Mouse (Mus musculus) stomach, embryonic 14.5 days (tissue): ENCODE measurements around the gene Zdhhc12. TPM values are rescaled to one million over a fixed set of nuclear protein-coding genes. Genes with fewer than 3 reads are reported as not detected.

Experiments used
- ATAC-seq: fragments of 200-750 bp; cut with Nextera tagmentation; 2 replicates; pipeline ENCODE4 v1.8.0; 2017; ENCODE audit warnings: low read depth, moderate TSS enrichment; ENCODE audit not compliant: insufficient number of reproducible peaks, insufficient read depth, low FRiP score
- H3K27ac ChIP-seq: fragments of 300-500 bp; sonication (generic); 2 replicates; pipeline ENCODE4 v1.5.1; 2014; ENCODE audit warnings: mild to moderate bottlenecking, low read length, moderate library complexity, mixed read lengths
- H3K27me3 ChIP-seq: fragments of 300-500 bp; sonication (generic); 2 replicates; pipeline ENCODE4 v1.6.1; 2014; ENCODE audit warnings: low read length, control low read depth, mixed read lengths; ENCODE audit not compliant: control insufficient read depth, insufficient read depth
- H3K36me3 ChIP-seq: fragments of 300-500 bp; sonication (generic); 2 replicates; pipeline ENCODE4 v1.6.1; 2014; ENCODE audit warnings: mild to moderate bottlenecking, control low read depth, low read length, moderate library complexity, mixed read lengths; ENCODE audit not compliant: control insufficient read depth, insufficient read depth
- H3K4me1 ChIP-seq: fragments of 300-500 bp; sonication (generic); 2 replicates; pipeline ENCODE4 v1.6.1; 2014; ENCODE audit warnings: low read length, control low read depth, mixed read lengths; ENCODE audit not compliant: control insufficient read depth, insufficient read depth
- H3K4me2 ChIP-seq: fragments of 300-500 bp; sonication (generic); replicated peaks from 2 replicates; pipeline ENCODE4 v1.6.1; 2014; ENCODE audit warnings: low read depth, low read length, control low read depth
- H3K4me3 ChIP-seq: fragments of 300-500 bp; sonication (generic); 2 replicates; pipeline ENCODE4 v1.5.1; 2014; ENCODE audit warnings: low read depth, low read length, control low read depth
- H3K9ac ChIP-seq: fragments of 300-500 bp; sonication (generic); replicated peaks from 2 replicates; pipeline ENCODE4 v1.6.1; 2014; ENCODE audit warnings: low read depth, mild to moderate bottlenecking, control low read depth, low read length, moderate library complexity, mixed read lengths
- H3K9me3 ChIP-seq: fragments of 300-500 bp; sonication (generic); 2 replicates; pipeline ENCODE4 v1.6.1; 2016; ENCODE audit warnings: low read depth, low read length, control low read depth; ENCODE audit not compliant: control insufficient read depth
- WGBS: fragments of 180-500 bp; shearing (Covaris S2); extraction: QIAGEN DNeasy Blood & Tissue Kit; methylation state at CpG from one replicate; pipeline ENCODE4 v1.1.7; 2014; 5-methylcytosine and 5-hydroxymethylcytosine counted together
- polyA plus RNA-seq: library from polyadenylated mRNA; unstranded; fragments of >200 nt; fragmentation: Nextera tagmentation; extraction: Ambion mirVana; gene quantifications from 2 replicates; pipeline ENCODE4 v1.2.1, GENCODE M21; 2014

The Zdhhc12 gene
- polyA plus RNA-seq, 1 experiment from 2014 or later, result 45.2 TPM

- 88% methylated on average over 5 of the region's 5 CpGs for WGBS
- Histone ChIP-seq H3K4me1 (no peaks in the 10 kb centered on the region), H3K9me3 (no peaks in the 10 kb centered on the region), H3K4me3 (no peak overlapping the region), H3K27ac (no peak overlapping the region), H3K36me3 (peaks cover 27% of the 10 kb centered on the region), H3K9ac (no peak overlapping the region), H3K27me3 (no peaks in the 10 kb centered on the region), H3K4me2 (no peak overlapping the region)
- no peak for ATAC-seq
Measured at GRCm38 (mm10) chr2:30112564-30112963, 19.1 kb upstream of the Zdhhc12 start.

- no peak for ATAC-seq
- Histone ChIP-seq H3K27ac (no peak overlapping the region), H3K4me2 (no peak overlapping the region), H3K36me3 (peaks cover 33% of the 10 kb centered on the region), H3K9me3 (no peaks in the 10 kb centered on the region), H3K27me3 (no peaks in the 10 kb centered on the region), H3K4me1 (no peaks in the 10 kb centered on the region), H3K9ac (no peak overlapping the region), H3K4me3 (no peak overlapping the region)
- 87% methylated on average over 2 of the region's 2 CpGs for WGBS
Measured at GRCm38 (mm10) chr2:30111500-30111899, 18.1 kb upstream of the Zdhhc12 start.

- Histone ChIP-seq H3K27me3 (no peaks in the 10 kb centered on the region), H3K27ac (no peak overlapping the region), H3K36me3 (peaks cover 50% of the 10 kb centered on the region), H3K9me3 (no peaks in the 10 kb centered on the region), H3K4me2 (no peak overlapping the region), H3K4me3 (no peak overlapping the region), H3K4me1 (no peaks in the 10 kb centered on the region), H3K9ac (no peak overlapping the region)
- ATAC-seq, result no peak
- 89% methylated on average over 4 of the region's 4 CpGs for WGBS
Measured at GRCm38 (mm10) chr2:30108260-30108659, 14.8 kb upstream of the Zdhhc12 start.

GRCm38 (mm10) chr2:30107646-30108045 is 14.2 kb upstream of the Zdhhc12 start:
- no peak overlapping the region for H3K4me3 ChIP-seq
- 91% methylated on average over 5 of the region's 5 CpGs for WGBS
- ATAC-seq, result no peak
- peaks cover 55% of the 10 kb centered on the region for H3K36me3 ChIP-seq
- no peak overlapping the region for H3K9ac ChIP-seq
- no peaks in the 10 kb centered on the region for H3K9me3 ChIP-seq
- H3K4me2 ChIP-seq, result no peak overlapping the region
- H3K4me1 ChIP-seq, result no peaks in the 10 kb centered on the region
- H3K27ac ChIP-seq, result no peak overlapping the region
- no peaks in the 10 kb centered on the region for H3K27me3 ChIP-seq

- Histone ChIP-seq H3K27ac (no peak overlapping the region), H3K4me2 (no peak overlapping the region), H3K27me3 (no peaks in the 10 kb centered on the region), H3K4me3 (no peak overlapping the region), H3K9me3 (no peaks in the 10 kb centered on the region), H3K4me1 (no peaks in the 10 kb centered on the region), H3K9ac (no peak overlapping the region), H3K36me3 (peaks cover 55% of the 10 kb centered on the region)
- no peak for ATAC-seq
Measured at GRCm38 (mm10) chr2:30106364-30106763, 12.9 kb upstream of the Zdhhc12 start.

- no peak overlapping the region for H3K4me3 ChIP-seq
- H3K36me3 ChIP-seq, result peaks cover 41% of the 10 kb centered on the region
- no peak overlapping the region for H3K4me2 ChIP-seq
- 73% methylated on average over 4 of the region's 4 CpGs for WGBS
- H3K9me3 ChIP-seq, result no peaks in the 10 kb centered on the region
- no peak overlapping the region for H3K9ac ChIP-seq
- H3K4me1 ChIP-seq, result no peaks in the 10 kb centered on the region
- H3K27me3 ChIP-seq, result no peaks in the 10 kb centered on the region
- ATAC-seq, result no peak
- H3K27ac ChIP-seq, result no peak overlapping the region
Measured at GRCm38 (mm10) chr2:30100214-30100613, 6.8 kb upstream of the Zdhhc12 start.

- no peaks in the 10 kb centered on the region for H3K27me3 ChIP-seq
- H3K9me3 ChIP-seq, result no peaks in the 10 kb centered on the region
- peaks cover 22% of the 10 kb centered on the region for H3K36me3 ChIP-seq
- no peak overlapping the region for H3K27ac ChIP-seq
- WGBS, result 72% methylated on average over 2 of the region's 2 CpGs
- H3K4me1 ChIP-seq, result peaks cover 9% of the 10 kb centered on the region; the same call in 1 of the 2 replicates
- no peak overlapping the region for H3K4me3 ChIP-seq
- no peak overlapping the region for H3K9ac ChIP-seq
- H3K4me2 ChIP-seq, result no peak overlapping the region
- ATAC-seq, result no peak
Measured at GRCm38 (mm10) chr2:30095882-30096527, 2.6 kb upstream of the Zdhhc12 start.

- Histone ChIP-seq H3K9ac (peak overlapping the region; percentile 38; the same call in 1 of the 2 replicates), H3K4me2 (peak overlapping the region; percentile 84), H3K27me3 (no peaks in the 10 kb centered on the region), H3K4me3 (peak overlapping the region; percentile 63), H3K36me3 (peaks cover 21% of the 10 kb centered on the region), H3K9me3 (no peaks in the 10 kb centered on the region), H3K4me1 (peaks cover 9% of the 10 kb centered on the region; the same call in 1 of the 2 replicates), H3K27ac (peak overlapping the region; percentile 82)
- ATAC-seq, result no peak
- 1% methylated on average over 13 of the region's 13 CpGs for WGBS
Measured at GRCm38 (mm10) chr2:30094208-30094588, 750 bp upstream of the Zdhhc12 start.
